In genomic region chr2:5194701-5195215, GRCm38 (mm10) we compare ENCODE assay signal across 21 mouse cellular contexts. TPM values are rescaled to one million over a fixed set of nuclear protein-coding genes. Genes with fewer than 3 reads are reported as not detected.
A peak's percentile ranks its signal among the peaks of the same experiment; 100 is the strongest.
DNase-seq lines count a peak whose midpoint lies in the region; ATAC-seq and TF ChIP-seq lines count a peak whose summit lies in the region.
"Had no signal": no experiment of that assay in that cellular context is flagged by ENCODE, and none has a peak within 500 bp of the region (broad histone marks: within the 10 kb centered on the region; RNA-seq: fewer than 3 reads in every experiment).

No protein-coding gene starts in this region.

- TF ChIP-seq EP300 in stomach, postnatal 0 days (optimal IDR thresholded peaks at IDR 0.05): no peak

- no peaks in the 10 kb centered on the region for H3K4me1 ChIP-seq in kidney, embryonic 16.5 days (ENCODE audit: insufficient read depth, low read length)
- H3K4me1 ChIP-seq in stomach, embryonic 15.5 days: no peaks in the 10 kb centered on the region
- no peaks in the 10 kb centered on the region for H3K4me1 ChIP-seq in stomach, postnatal 0 days (replicated peaks; ENCODE audit: control insufficient read depth, insufficient read depth)
- H3K4me1 ChIP-seq: forebrain, embryonic 13.5 days; limb, embryonic 13.5 days; midbrain, embryonic 10.5 days; neural tube, embryonic 15.5 days had no signal

- H3K9me3 ChIP-seq in kidney, embryonic 16.5 days (ENCODE audit: low read length): no peaks in the 10 kb centered on the region
- H3K9me3 ChIP-seq in stomach, embryonic 15.5 days: no peaks in the 10 kb centered on the region
- no peaks in the 10 kb centered on the region for H3K9me3 ChIP-seq in stomach, postnatal 0 days (ENCODE audit: control insufficient read depth, low read length)
- H3K9me3 ChIP-seq: forebrain, embryonic 13.5 days; G1E; limb, embryonic 13.5 days; midbrain, embryonic 10.5 days; neural tube, embryonic 15.5 days had no signal

- WGBS in kidney, embryonic 16.5 days: 74% methylated on average over 6 of the region's 6 CpGs
- 59% methylated on average over 6 of the region's 6 CpGs for WGBS in stomach, embryonic 15.5 days
- WGBS in stomach, postnatal 0 days: 46% methylated on average over 6 of the region's 6 CpGs

- H3K9ac ChIP-seq in kidney, embryonic 16.5 days (replicated peaks; ENCODE audit: low read length): no peak overlapping the region
- no peak overlapping the region for H3K9ac ChIP-seq in stomach, embryonic 15.5 days
- H3K9ac ChIP-seq in stomach, postnatal 0 days (ENCODE audit: low read length): no peak overlapping the region
- H3K9ac ChIP-seq: forebrain, embryonic 13.5 days; limb, embryonic 13.5 days; neural tube, embryonic 15.5 days had no signal

- no peaks in the 10 kb centered on the region for H3K36me3 ChIP-seq in kidney, embryonic 16.5 days (ENCODE audit: insufficient read depth, low read length)
- H3K36me3 ChIP-seq in stomach, embryonic 15.5 days: no peaks in the 10 kb centered on the region
- H3K36me3 ChIP-seq in stomach, postnatal 0 days (ENCODE audit: control insufficient read depth, insufficient read depth, low read length): no peaks in the 10 kb centered on the region
- H3K36me3 ChIP-seq: G1E; limb, embryonic 13.5 days; midbrain, embryonic 10.5 days; neural tube, embryonic 15.5 days had no signal

- no peaks in the 10 kb centered on the region for H3K27me3 ChIP-seq in kidney, embryonic 16.5 days (ENCODE audit: insufficient read depth, low read length)
- no peaks in the 10 kb centered on the region for H3K27me3 ChIP-seq in stomach, embryonic 15.5 days (replicated peaks)
- no peaks in the 10 kb centered on the region for H3K27me3 ChIP-seq in stomach, postnatal 0 days (ENCODE audit: control insufficient read depth, insufficient read depth, low read length)
- H3K27me3 ChIP-seq: forebrain, embryonic 13.5 days; limb, embryonic 13.5 days; neural tube, embryonic 15.5 days had no signal

- DNase-seq in adrenal gland, postnatal 10 days: peak; percentile 32
- DNase-seq in adrenal gland, postnatal 4 days (ENCODE audit: low spot score in 2 of 2): no peak
- peak; percentile 14 for DNase-seq in kidney, adult 9 months
- no peak for DNase-seq in stomach, postnatal 0 days (ENCODE audit: low spot score)
- DNase-seq in layer of hippocampus, postnatal 25 days (ENCODE audit: extremely low spot score in 1 of 2, low spot score in 1 of 2): no peak
- DNase-seq: adrenal gland, adult 8-10 months; cerebellum, adult 9-11 months; heart, adult 18-20 months; heart, postnatal 4 days; kidney, postnatal 10 days; lung, postnatal 36 days had no signal

- H3K27ac ChIP-seq in kidney, embryonic 16.5 days (ENCODE audit: low read length): no peak overlapping the region
- H3K27ac ChIP-seq in stomach, embryonic 15.5 days: no peak overlapping the region
- no peak overlapping the region for H3K27ac ChIP-seq in stomach, postnatal 0 days (replicated peaks)
- H3K27ac ChIP-seq: forebrain, embryonic 13.5 days; limb, embryonic 13.5 days; midbrain, embryonic 10.5 days; neural tube, embryonic 15.5 days had no signal

- no peak for TF ChIP-seq CTCF in stomach, postnatal 0 days (IDR thresholded peaks at IDR 0.05; ENCODE audit: low read depth)

- ATAC-seq in kidney, embryonic 16.5 days (ENCODE audit: low FRiP score, low TSS enrichment): no peak
- ATAC-seq in stomach, embryonic 15.5 days (ENCODE audit: insufficient read depth, low FRiP score, low read depth): peak; percentile 50; the same call in 1 of the 2 replicates
- no peak for ATAC-seq in stomach, postnatal 0 days (ENCODE audit: low FRiP score, low TSS enrichment)
- ATAC-seq in megakaryocyte, adult 5-6 weeks (ENCODE audit: poor library complexity, severe bottlenecking): no peak
- ATAC-seq: CD4-positive, CD25-positive, alpha-beta regulatory T cell, adult 4 months; forebrain, embryonic 13.5 days had no signal

- H3K4me2 ChIP-seq in kidney, embryonic 16.5 days (replicated peaks; ENCODE audit: low read depth, low read length): no peak overlapping the region
- no peak overlapping the region for H3K4me2 ChIP-seq in stomach, embryonic 15.5 days
- no peak overlapping the region for H3K4me2 ChIP-seq in stomach, postnatal 0 days (replicated peaks; ENCODE audit: low read depth)
- H3K4me2 ChIP-seq: forebrain, embryonic 13.5 days; limb, embryonic 13.5 days; neural tube, embryonic 15.5 days had no signal

- H3K4me3 ChIP-seq in kidney, embryonic 16.5 days (ENCODE audit: low read length): no peak overlapping the region
- H3K4me3 ChIP-seq in stomach, embryonic 15.5 days (replicated peaks): no peak overlapping the region
- no peak overlapping the region for H3K4me3 ChIP-seq in stomach, postnatal 0 days (ENCODE audit: low read depth, low read length)
- H3K4me3 ChIP-seq: forebrain, embryonic 13.5 days; limb, embryonic 13.5 days; midbrain, embryonic 10.5 days; myocyte; neural tube, embryonic 15.5 days had no signal

RNA-seq across cellular contexts. Expression of gene Ccdc3, which starts 57.2 kb away (rescaled TPM):
- total RNA-seq in adrenal gland, postnatal 10 days (2021): 10 to 100 TPM; 22.1 to 22.8 TPM
- total RNA-seq in adrenal gland, postnatal 4 days (2021): 10 to 100 TPM; 11.0 to 12.8 TPM
- polyA plus RNA-seq in kidney, embryonic 16.5 days (2015; fragmentation: Nextera tagmentation; extraction: Ambion mirVana): 12.1 and 13.1 TPM in 2 replicates
- 18.0 and 20.3 TPM in 2 replicates for polyA plus RNA-seq in stomach, embryonic 15.5 days (2015; fragmentation: Nextera tagmentation; extraction: Ambion mirVana)
- polyA plus RNA-seq in stomach, postnatal 0 days (2015; fragmentation: Nextera tagmentation; extraction: Ambion mirVana): 24.4 and 32.1 TPM in 2 replicates
- total RNA-seq in megakaryocyte, adult 5-6 weeks (2015): not detected in 2 replicates
- total RNA-seq in megakaryocyte, adult 5-6 weeks (2017): not detected in 2 replicates
- 10 to 100 TPM; 12.9 to 15.3 TPM for total RNA-seq in layer of hippocampus, postnatal 25 days (2021)
- total RNA-seq: G1E had no signal
- polyA plus RNA-seq: CD4-positive, CD25-positive, alpha-beta regulatory T cell, adult 4 months; G1E had no signal

Comparison
In these comparisons a context has a peak if more than half of its experiments do, and no peak if none do; other contexts are left out.
1. DNase-seq: peak in adrenal gland, postnatal 10 days (single experiment) and kidney, adult 9 months (single experiment); none in adrenal gland, postnatal 4 days (0 of 2), stomach, postnatal 0 days (single experiment) and layer of hippocampus, postnatal 25 days (0 of 2).
2. RNA of gene Ccdc3, which starts 57.2 kb away (total RNA-seq): 22.1 to 22.8 TPM in adrenal gland, postnatal 10 days, 12.9 to 15.3 TPM in layer of hippocampus, postnatal 25 days and 11.0 to 12.8 TPM in adrenal gland, postnatal 4 days; not detected in megakaryocyte, adult 5-6 weeks; every median in the first group is over 10 times any median in the second.